Mouse (Mus musculus) forebrain, embryonic 14.5 days (tissue): ENCODE results near the gene Tns1. TPM values are rescaled to one million over a fixed set of nuclear protein-coding genes. Genes with fewer than 3 reads are reported as not detected.

ENCODE experiments used
- ATAC-seq: fragments of 200-750 bp; cut with Nextera tagmentation; 2 replicates; pipeline ENCODE4 v1.8.0; 2017; ENCODE audit warnings: mild to moderate bottlenecking, moderate library complexity
- DNase-seq: peaks from one replicate; pipeline ENCODE4 v3.0.0-alpha.2; 2015; ENCODE audit warnings: low spot score
- H3K27ac ChIP-seq: fragments of 300-500 bp; sonication (generic); 2 replicates; pipeline ENCODE4 v1.5.1; 2014; ENCODE audit warnings: low read depth, mild to moderate bottlenecking, control low read depth, low read length, moderate library complexity
- H3K27me3 ChIP-seq: fragments of 300-500 bp; sonication (generic); replicated peaks from 2 replicates; pipeline ENCODE4 v1.6.1; 2014; ENCODE audit warnings: low read length, control low read depth, mixed read lengths; ENCODE audit not compliant: control insufficient read depth, insufficient read depth
- H3K36me3 ChIP-seq: fragments of 300-500 bp; sonication (generic); 2 replicates; pipeline ENCODE4 v1.6.1; 2014; ENCODE audit warnings: low read length, control low read depth; ENCODE audit not compliant: control insufficient read depth, insufficient read depth
- H3K4me1 ChIP-seq: fragments of 300-500 bp; sonication (generic); 2 replicates; pipeline ENCODE4 v1.6.1; 2014; ENCODE audit warnings: antibody characterized with exemption, low read length, control low read depth; ENCODE audit not compliant: control insufficient read depth, insufficient read depth
- H3K4me2 ChIP-seq: fragments of 300-500 bp; sonication (generic); 2 replicates; pipeline ENCODE4 v1.6.1; 2014; ENCODE audit warnings: mild to moderate bottlenecking, control low read depth, low read length
- H3K4me3 ChIP-seq: fragments of 300-500 bp; sonication (generic); 2 replicates; pipeline ENCODE4 v1.5.1; 2014; ENCODE audit warnings: low read depth, low read length, control low read depth
- H3K9ac ChIP-seq: fragments of 300-500 bp; sonication (generic); 2 replicates; pipeline ENCODE4 v1.6.1; 2014; ENCODE audit warnings: mild to moderate bottlenecking, low read length, control low read depth, moderate library complexity
- H3K9me3 ChIP-seq: fragments of 300-500 bp; sonication (generic); replicated peaks from 2 replicates; pipeline ENCODE4 v1.6.1; 2016; ENCODE audit warnings: low read length, control low read depth, mixed read lengths; ENCODE audit not compliant: control insufficient read depth
- WGBS: fragments of 180-500 bp; shearing (Covaris S2); extraction: QIAGEN DNeasy Blood & Tissue Kit; methylation state at CpG from one replicate; pipeline ENCODE4 v1.1.7; 2014; 5-methylcytosine and 5-hydroxymethylcytosine counted together
- polyA plus RNA-seq: library from polyadenylated mRNA; unstranded; fragments of >200 nt; fragmentation: Nextera tagmentation; extraction: Ambion mirVana; gene quantifications from 2 replicates; pipeline ENCODE4 v1.2.1, GENCODE M21; 2014

The Tns1 gene
- polyA plus RNA-seq, 1 experiment from 2014 or later: 7.7 TPM

- H3K9me3 ChIP-seq: no peaks in the 10 kb centered on the region
Measured at GRCm38 (mm10) chr1:73863074-73863431, 261.2 kb downstream of the Tns1 start.

GRCm38 (mm10) chr1:73862323-73863073 is 261.8 kb downstream of the Tns1 start:
- Histone ChIP-seq H3K4me2 (peak overlapping the region; percentile 6; the same call in 1 of the 2 replicates), H3K9ac (no peak overlapping the region), H3K9me3 (no peaks in the 10 kb centered on the region), H3K4me3 (no peak overlapping the region), H3K36me3 (no peaks in the 10 kb centered on the region), H3K27ac (no peak overlapping the region), H3K4me1 (no peaks in the 10 kb centered on the region), H3K27me3 (no peaks in the 10 kb centered on the region)
- WGBS: 9% methylated on average over 15 of the region's 15 CpGs
- DNase-seq (peak; percentile 78), ATAC-seq (peak; percentile 97)

More at GRCm38 (mm10) chr1:73863074-73863431, 261.2 kb downstream of the Tns1 start:
- Histone ChIP-seq H3K4me1 (no peaks in the 10 kb centered on the region), H3K4me3 (no peak overlapping the region), H3K4me2 (no peak overlapping the region), H3K9ac (no peak overlapping the region), H3K27me3 (no peaks in the 10 kb centered on the region), H3K36me3 (no peaks in the 10 kb centered on the region), H3K27ac (no peak overlapping the region)
- DNase-seq (no peak), ATAC-seq (no peak)
- 51% methylated on average over 11 of the region's 11 CpGs for WGBS

GRCm38 (mm10) chr1:73860421-73860820 is 263.8 kb downstream of the Tns1 start:
- Histone ChIP-seq H3K36me3 (no peaks in the 10 kb centered on the region), H3K4me1 (no peaks in the 10 kb centered on the region), H3K9ac (no peak overlapping the region), H3K9me3 (no peaks in the 10 kb centered on the region), H3K27ac (no peak overlapping the region), H3K4me2 (no peak overlapping the region), H3K27me3 (no peaks in the 10 kb centered on the region), H3K4me3 (no peak overlapping the region)
- WGBS: 86% methylated on average over 3 of the region's 3 CpGs
- DNase-seq (no peak), ATAC-seq (no peak)

Other genes starting within 250 kb of the Tns1 start
- 0.24 and 0.27 TPM in 2 replicates for gene Rufy4, start 1.1 kb upstream of the Tns1 start, polyA plus RNA-seq
- gene Cxcr2, start 29.5 kb upstream of the Tns1 start, polyA plus RNA-seq: 0.06 and 0.08 TPM in 2 replicates
- gene Cxcr1, start 70.2 kb upstream of the Tns1 start, polyA plus RNA-seq: not detected in 2 replicates
- gene Arpc2, start 111.6 kb upstream of the Tns1 start, polyA plus RNA-seq: 341 and 351 TPM in 2 replicates
- gene Gpbar1, start 154.1 kb upstream of the Tns1 start, polyA plus RNA-seq: 0.17 TPM in 1 of 2 replicates, not detected in the other
- gene Aamp, start 160.3 kb upstream of the Tns1 start, polyA plus RNA-seq: 226 and 231 TPM in 2 replicates
- 108 and 114 TPM in 2 replicates for gene Pnkd, start 160.5 kb upstream of the Tns1 start, polyA plus RNA-seq
- gene Tmbim1, start 181.2 kb upstream of the Tns1 start, polyA plus RNA-seq: 3.7 and 4.9 TPM in 2 replicates
- 0.50 and 0.93 TPM in 2 replicates for gene Catip, start 237.7 kb upstream of the Tns1 start, polyA plus RNA-seq